Mouse (Mus musculus) limb, embryonic 11.5 days (tissue): Measurements from ENCODE around the gene Gm49378. TPM values are rescaled to one million over a fixed set of nuclear protein-coding genes. Genes with fewer than 3 reads are reported as not detected.

Experiments
- ATAC-seq: fragments of 200-750 bp; cut with Nextera tagmentation; 2 replicates; pipeline ENCODE4 v1.8.0; 2017; ENCODE audit warnings: low read depth; ENCODE audit not compliant: insufficient number of reproducible peaks, low FRiP score, low TSS enrichment
- DNase-seq: peaks from one replicate; pipeline ENCODE4 v3.0.0-alpha.2; 2015; ENCODE audit warnings: low spot score
- H3K27ac ChIP-seq: fragments of 300-500 bp; sonication (generic); replicated peaks from 2 replicates; pipeline ENCODE4 v1.5.1; 2014; ENCODE audit warnings: low read depth, mild to moderate bottlenecking, low read length
- H3K27me3 ChIP-seq: fragments of 300-500 bp; sonication (generic); 2 replicates; pipeline ENCODE4 v1.6.1; 2014; ENCODE audit warnings: mild to moderate bottlenecking, low read length, mixed read lengths; ENCODE audit not compliant: control insufficient read depth, insufficient read depth
- H3K36me3 ChIP-seq: fragments of 300-500 bp; sonication (generic); 2 replicates; pipeline ENCODE4 v1.6.1; 2014; ENCODE audit warnings: mild to moderate bottlenecking, low read length, moderate library complexity, mixed read lengths; ENCODE audit not compliant: control insufficient read depth, insufficient read depth
- H3K4me1 ChIP-seq: fragments of 300-500 bp; sonication (generic); 2 replicates; pipeline ENCODE4 v1.6.1; 2014; ENCODE audit warnings: low read length, mixed read lengths; ENCODE audit not compliant: control insufficient read depth, insufficient read depth
- H3K4me2 ChIP-seq: fragments of 300-500 bp; sonication (generic); 2 replicates; pipeline ENCODE4 v1.6.1; 2014; ENCODE audit warnings: low read depth, mild to moderate bottlenecking, moderate library complexity; ENCODE audit not compliant: severe bottlenecking
- H3K4me3 ChIP-seq: fragments of 300-500 bp; sonication (generic); 2 replicates; pipeline ENCODE4 v1.5.1; 2014; ENCODE audit warnings: low read depth, low read length
- H3K9ac ChIP-seq: fragments of 300-500 bp; sonication (generic); 2 replicates; pipeline ENCODE4 v1.6.1; 2014; ENCODE audit warnings: mild to moderate bottlenecking, low read length
- H3K9me3 ChIP-seq: fragments of 300-500 bp; sonication (generic); 2 replicates; pipeline ENCODE4 v1.6.1; 2016; ENCODE audit warnings: low read length; ENCODE audit not compliant: control insufficient read depth
- WGBS: fragments of 180-500 bp; shearing (Covaris S2); extraction: QIAGEN DNeasy Blood & Tissue Kit; methylation state at CpG from one replicate; pipeline ENCODE4 v1.1.7; 2014; 5-methylcytosine and 5-hydroxymethylcytosine counted together
- polyA plus RNA-seq: library from polyadenylated mRNA; unstranded; fragments of >200 nt; fragmentation: Nextera tagmentation; extraction: Ambion mirVana; gene quantifications from 2 replicates; pipeline ENCODE4 v1.2.1, GENCODE M21; 2014

Gm49378 gene
- 2.2 and 2.9 TPM in 2 replicates for polyA plus RNA-seq

GRCm38 (mm10) chr14:55637795-55638194 lies at the start of gene Gm49378:
Gm49378 (minus strand) TSS chr14:55637895.
- no peak within 1 kb of the TSS for H3K4me3 ChIP-seq
- H3K4me1 ChIP-seq, result peaks cover 8% of the 10 kb centered on the region
- H3K9me3 ChIP-seq, result no peaks in the 10 kb centered on the region
- no peaks in the 10 kb centered on the region for H3K27me3 ChIP-seq
- 94% methylated on average over 9 of the region's 9 CpGs for WGBS
- ATAC-seq (no peak), DNase-seq (no peak)
- H3K27ac ChIP-seq, result no peak within 1 kb of the TSS
- H3K4me2 ChIP-seq, result no peak within 1 kb of the TSS
- peaks cover 12% of the 10 kb centered on the region; the same call in 1 of the 2 replicates for H3K36me3 ChIP-seq
- no peak within 1 kb of the TSS for H3K9ac ChIP-seq

GRCm38 (mm10) chr14:55682118-55682493 lies 44.4 kb upstream of the Gm49378 start:
- H3K9me3 ChIP-seq, result no peaks in the 10 kb centered on the region
- WGBS, result 20% methylated on average over 3 of the region's 3 CpGs
- no peak overlapping the region for H3K27ac ChIP-seq
- H3K4me2 ChIP-seq, result peak overlapping the region; percentile 76
- H3K9ac ChIP-seq, result no peak overlapping the region
- H3K4me1 ChIP-seq, result no peaks in the 10 kb centered on the region
- peak overlapping the region; percentile 66 for H3K4me3 ChIP-seq
- DNase-seq, result no peak
- H3K36me3 ChIP-seq, result peaks cover 12% of the 10 kb centered on the region
- no peaks in the 10 kb centered on the region for H3K27me3 ChIP-seq
- ATAC-seq, result peak; percentile 24

- Histone ChIP-seq H3K9me3 (no peaks in the 10 kb centered on the region), H3K4me2 (peak within 1 kb of the TSS; percentile 76), H3K27ac (peak within 1 kb of the TSS; percentile 44), H3K4me3 (peak within 1 kb of the TSS; percentile 66), H3K36me3 (peaks cover 14% of the 10 kb centered on the region), H3K9ac (peak within 1 kb of the TSS; percentile 64), H3K27me3 (no peaks in the 10 kb centered on the region), H3K4me1 (no peaks in the 10 kb centered on the region)
- ATAC-seq (peak; percentile 97), DNase-seq (peak; percentile 99)
- under 1% methylated on average over 65 of the region's 66 CpGs for WGBS
Observed at GRCm38 (mm10) chr14:55681160-55682117, 43.7 kb upstream of the Gm49378 start, which contains the start of gene Tinf2. Tinf2 (minus strand) TSS chr14:55681820.

- peaks cover 18% of the 10 kb centered on the region for H3K36me3 ChIP-seq
- H3K27ac ChIP-seq, result no peak overlapping the region
- WGBS, result 90% methylated on average over 4 of the region's 4 CpGs
- no peaks in the 10 kb centered on the region for H3K9me3 ChIP-seq
- ATAC-seq (no peak), DNase-seq (no peak)
- H3K4me1 ChIP-seq, result no peaks in the 10 kb centered on the region
- H3K4me3 ChIP-seq, result no peak overlapping the region
- H3K9ac ChIP-seq, result no peak overlapping the region
- no peaks in the 10 kb centered on the region for H3K27me3 ChIP-seq
- H3K4me2 ChIP-seq, result no peak overlapping the region
Observed at GRCm38 (mm10) chr14:55677615-55678014, 39.9 kb upstream of the Gm49378 start.

GRCm38 (mm10) chr14:55672741-55673060 lies 35.0 kb upstream of the Gm49378 start:
- ATAC-seq (no peak), DNase-seq (no peak)
- peak overlapping the region; percentile 83 for H3K4me3 ChIP-seq
- peak overlapping the region; percentile 86 for H3K4me2 ChIP-seq
- no peaks in the 10 kb centered on the region for H3K27me3 ChIP-seq
- H3K36me3 ChIP-seq, result peaks cover 6% of the 10 kb centered on the region; the same call in 1 of the 2 replicates
- no peaks in the 10 kb centered on the region for H3K4me1 ChIP-seq
- H3K9ac ChIP-seq, result no peak overlapping the region; the same call in 1 of the 2 replicates
- H3K9me3 ChIP-seq, result no peaks in the 10 kb centered on the region
- WGBS, result 78% methylated on average over 7 of the region's 7 CpGs
- H3K27ac ChIP-seq, result no peak overlapping the region

DNA sequence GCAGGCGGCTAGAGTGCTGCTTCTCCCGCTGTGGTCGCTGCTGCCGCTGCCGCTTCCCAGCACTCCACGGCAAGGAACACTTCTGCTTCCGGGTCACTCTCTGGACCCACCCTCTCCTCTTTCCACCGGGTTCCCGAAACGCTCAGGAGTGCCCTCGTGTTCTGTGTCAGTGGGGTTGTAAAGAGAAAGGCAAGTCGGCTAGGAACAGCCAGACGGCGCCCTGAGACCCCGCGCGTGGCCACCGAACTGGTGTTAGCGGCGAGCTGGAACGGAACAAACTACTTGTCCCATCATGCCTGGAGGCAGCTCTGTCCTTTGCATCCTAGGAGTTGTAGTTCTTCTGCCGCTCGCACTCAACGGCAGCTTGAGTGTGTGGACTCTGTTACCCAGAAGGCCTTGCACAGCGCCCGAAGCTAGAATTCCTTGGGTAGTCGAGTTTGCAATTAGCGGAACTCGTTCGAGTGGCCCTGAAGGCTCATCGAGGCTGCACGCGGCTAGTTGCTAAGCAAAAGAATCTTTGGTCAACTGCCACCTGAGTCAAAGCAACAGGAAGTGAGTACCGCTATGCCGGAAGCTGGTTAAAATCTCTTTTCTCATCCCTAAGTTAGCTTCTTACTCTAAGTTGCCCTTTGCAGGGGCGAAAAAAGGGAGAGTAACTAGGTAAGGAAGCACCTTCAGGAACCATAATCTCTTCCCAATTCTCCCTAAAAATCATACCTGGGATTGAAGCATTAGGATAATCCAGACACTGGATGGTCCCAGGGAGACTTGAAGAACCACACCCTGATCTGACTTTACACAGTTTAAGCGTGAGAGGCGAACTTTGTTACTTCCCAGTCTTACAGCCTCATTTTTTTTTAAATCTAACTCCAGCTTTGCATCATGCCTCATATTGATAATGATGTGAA lies 34.4 kb upstream of the Gm49378 start, which contains the start of the genes Gmpr2 and Nedd8:
Gene Gmpr2 (plus strand): TSS at position 109 of the 908 bp plus-strand sequence.
Gene Nedd8 (minus strand): TSS at position 292 of the 908 bp plus-strand sequence.
- H3K9me3 ChIP-seq, result no peaks in the 10 kb centered on the region
- peak; percentile 89 for DNase-seq
- 1% methylated on average over 38 of the region's 38 CpGs for WGBS

GRCm38 (mm10) chr14:55671486-55671832 lies 33.8 kb upstream of the Gm49378 start:
- no peak for DNase-seq

More for the DNA sequence above, 34.4 kb upstream of the Gm49378 start, which contains the start of the genes Gmpr2 and Nedd8:
- Histone ChIP-seq H3K9ac (peak within 1 kb of the TSS; percentile 72), H3K4me3 (peak within 1 kb of the TSS; percentile 83), H3K27me3 (no peaks in the 10 kb centered on the region), H3K36me3 (peaks cover 6% of the 10 kb centered on the region; the same call in 1 of the 2 replicates), H3K4me1 (no peaks in the 10 kb centered on the region), H3K4me2 (peak within 1 kb of the TSS; percentile 86), H3K27ac (peak within 1 kb of the TSS; percentile 60; the same call in 1 of the 2 replicates)
- peak; percentile 96 for ATAC-seq

More at GRCm38 (mm10) chr14:55671486-55671832, 33.8 kb upstream of the Gm49378 start:
- WGBS, result 0% methylated on average over 12 of the region's 12 CpGs
- no peaks in the 10 kb centered on the region for H3K9me3 ChIP-seq
- H3K9ac ChIP-seq, result peak overlapping the region; percentile 72
- 0 out of 2 replicates have a peak, but pooled peaks cover 4% of the 10 kb centered on the region for H3K36me3 ChIP-seq
- H3K4me1 ChIP-seq, result no peaks in the 10 kb centered on the region
- peak overlapping the region; percentile 60; the same call in 1 of the 2 replicates for H3K27ac ChIP-seq
- H3K4me2 ChIP-seq, result peak overlapping the region; percentile 86
- ATAC-seq, result peak; percentile 36; the same call in 1 of the 2 replicates
- H3K4me3 ChIP-seq, result peak overlapping the region; percentile 83
- H3K27me3 ChIP-seq, result no peaks in the 10 kb centered on the region
